Mouse (Mus musculus): ENCODE results near the gene Hoxd9. TPM values are rescaled to one million over a fixed set of nuclear protein-coding genes. Genes with fewer than 3 reads are reported as not detected.

Gene Hoxd9
- polyA plus RNA-seq, 1 experiment from 2014 or later = not detected

- WGBS = under 1% methylated on average over 40 of the region's 40 CpGs
- peak; percentile 84 for DNase-seq
- peaks cover 99% of the 10 kb centered on the region for H3K27me3 ChIP-seq (ENCODE audit: control insufficient read depth, insufficient read depth, low read length)
- H3K27ac ChIP-seq (replicated peaks; ENCODE audit: low read depth, low read length) = no peak overlapping the region
- peak overlapping the region; percentile 20 for H3K4me3 ChIP-seq (replicated peaks; ENCODE audit: low read depth, low read length)
- no peak for ATAC-seq (ENCODE audit: low FRiP score, low TSS enrichment)
- H3K4me2 ChIP-seq (ENCODE audit: low read length) = peak overlapping the region; percentile 46
- H3K9me3 ChIP-seq (ENCODE audit: control insufficient read depth, low read length) = no peaks in the 10 kb centered on the region
- H3K36me3 ChIP-seq (ENCODE audit: control insufficient read depth, insufficient read depth, low read length) = no peaks in the 10 kb centered on the region
- no peaks in the 10 kb centered on the region for H3K4me1 ChIP-seq (ENCODE audit: control insufficient read depth, insufficient read depth, low read length)
- no peak overlapping the region for H3K9ac ChIP-seq (replicated peaks; ENCODE audit: low read length)
These were observed 24.8 kb upstream of the Hoxd9 start for GRCm38 (mm10) chr2:74672481-74673362.

GRCm38 (mm10) chr2:74673835-74674425 lies 23.6 kb upstream of the Hoxd9 start:
- ATAC-seq (ENCODE audit: low FRiP score, low TSS enrichment) (no peak), DNase-seq (no peak)
- H3K27ac ChIP-seq (replicated peaks; ENCODE audit: low read depth, low read length) = no peak overlapping the region
- H3K4me2 ChIP-seq (ENCODE audit: low read length) = no peak overlapping the region
- H3K4me1 ChIP-seq (ENCODE audit: control insufficient read depth, insufficient read depth, low read length) = no peaks in the 10 kb centered on the region
- H3K36me3 ChIP-seq (ENCODE audit: control insufficient read depth, insufficient read depth, low read length) = no peaks in the 10 kb centered on the region
- H3K9ac ChIP-seq (replicated peaks; ENCODE audit: low read length) = no peak overlapping the region
- WGBS = 1% methylated on average over 24 of the region's 24 CpGs
- peaks cover 100% of the 10 kb centered on the region for H3K27me3 ChIP-seq (ENCODE audit: control insufficient read depth, insufficient read depth, low read length)
- H3K9me3 ChIP-seq (ENCODE audit: control insufficient read depth, low read length) = no peaks in the 10 kb centered on the region
- no peak overlapping the region for H3K4me3 ChIP-seq (replicated peaks; ENCODE audit: low read depth, low read length)

- Histone ChIP-seq H3K36me3 (ENCODE audit: control insufficient read depth, insufficient read depth, low read length) (no peaks in the 10 kb centered on the region), H3K4me1 (ENCODE audit: control insufficient read depth, insufficient read depth, low read length) (no peaks in the 10 kb centered on the region), H3K9me3 (ENCODE audit: control insufficient read depth, low read length) (no peaks in the 10 kb centered on the region), H3K4me3 (replicated peaks; ENCODE audit: low read depth, low read length) (no peak within 1 kb of the TSS), H3K4me2 (ENCODE audit: low read length) (no peak within 1 kb of the TSS), H3K27ac (replicated peaks; ENCODE audit: low read depth, low read length) (no peak within 1 kb of the TSS), H3K27me3 (ENCODE audit: control insufficient read depth, insufficient read depth, low read length) (peaks cover 100% of the 10 kb centered on the region), H3K9ac (replicated peaks; ENCODE audit: low read length) (no peak within 1 kb of the TSS)
- DNase-seq = no peak
- no peak for ATAC-seq (ENCODE audit: low FRiP score, low TSS enrichment)
- WGBS = 2% methylated on average over 47 of the region's 47 CpGs
These were observed 22.5 kb upstream of the Hoxd9 start, which contains the start of gene Hoxd12 for GRCm38 (mm10) chr2:74674881-74675665. Gene Hoxd12 (plus strand): TSS chr2:74675013.

GRCm38 (mm10) chr2:74675666-74676282 lies 21.8 kb upstream of the Hoxd9 start:
- H3K27ac ChIP-seq (replicated peaks; ENCODE audit: low read depth, low read length) = no peak overlapping the region
- no peak overlapping the region for H3K4me3 ChIP-seq (replicated peaks; ENCODE audit: low read depth, low read length)
- no peak overlapping the region for H3K9ac ChIP-seq (replicated peaks; ENCODE audit: low read length)
- WGBS = 4% methylated on average over 24 of the region's 24 CpGs
- H3K9me3 ChIP-seq (ENCODE audit: control insufficient read depth, low read length) = no peaks in the 10 kb centered on the region
- no peak for DNase-seq
- H3K36me3 ChIP-seq (ENCODE audit: control insufficient read depth, insufficient read depth, low read length) = no peaks in the 10 kb centered on the region
- no peaks in the 10 kb centered on the region for H3K4me1 ChIP-seq (ENCODE audit: control insufficient read depth, insufficient read depth, low read length)
- H3K4me2 ChIP-seq (ENCODE audit: low read length) = no peak overlapping the region
- no peak for ATAC-seq (ENCODE audit: low FRiP score, low TSS enrichment)
- peaks cover 99% of the 10 kb centered on the region for H3K27me3 ChIP-seq (ENCODE audit: control insufficient read depth, insufficient read depth, low read length)

- DNase-seq = no peak
- no peak overlapping the region for H3K4me2 ChIP-seq (ENCODE audit: low read length)
- H3K27me3 ChIP-seq (ENCODE audit: control insufficient read depth, insufficient read depth, low read length) = peaks cover 99% of the 10 kb centered on the region
- H3K9ac ChIP-seq (replicated peaks; ENCODE audit: low read length) = no peak overlapping the region
- H3K9me3 ChIP-seq (ENCODE audit: control insufficient read depth, low read length) = no peaks in the 10 kb centered on the region
- H3K36me3 ChIP-seq (ENCODE audit: control insufficient read depth, insufficient read depth, low read length) = no peaks in the 10 kb centered on the region
- H3K4me1 ChIP-seq (ENCODE audit: control insufficient read depth, insufficient read depth, low read length) = no peaks in the 10 kb centered on the region
- WGBS = 3% methylated on average over 9 of the region's 9 CpGs
- no peak overlapping the region for H3K4me3 ChIP-seq (replicated peaks; ENCODE audit: low read depth, low read length)
- no peak overlapping the region for H3K27ac ChIP-seq (replicated peaks; ENCODE audit: low read depth, low read length)
- ATAC-seq (ENCODE audit: low FRiP score, low TSS enrichment) = no peak
These were observed 21.0 kb upstream of the Hoxd9 start for GRCm38 (mm10) chr2:74676376-74677052.

- Histone ChIP-seq H3K36me3 (ENCODE audit: control insufficient read depth, insufficient read depth, low read length) (no peaks in the 10 kb centered on the region), H3K27ac (replicated peaks; ENCODE audit: low read depth, low read length) (no peak overlapping the region), H3K9me3 (ENCODE audit: control insufficient read depth, low read length) (no peaks in the 10 kb centered on the region), H3K4me2 (ENCODE audit: low read length) (no peak overlapping the region), H3K9ac (replicated peaks; ENCODE audit: low read length) (no peak overlapping the region), H3K4me1 (ENCODE audit: control insufficient read depth, insufficient read depth, low read length) (no peaks in the 10 kb centered on the region), H3K27me3 (ENCODE audit: control insufficient read depth, insufficient read depth, low read length) (peaks cover 99% of the 10 kb centered on the region), H3K4me3 (replicated peaks; ENCODE audit: low read depth, low read length) (no peak overlapping the region)
- DNase-seq = no peak
- no peak for ATAC-seq (ENCODE audit: low FRiP score, low TSS enrichment)
- WGBS = 9% methylated on average over 2 of the region's 2 CpGs
These were observed 20.4 kb upstream of the Hoxd9 start for GRCm38 (mm10) chr2:74677106-74677505.

- 2% methylated on average over 15 of the region's 15 CpGs for WGBS
- Histone ChIP-seq H3K36me3 (ENCODE audit: control insufficient read depth, insufficient read depth, low read length) (no peaks in the 10 kb centered on the region), H3K4me3 (replicated peaks; ENCODE audit: low read depth, low read length) (no peak within 1 kb of the TSS), H3K4me1 (ENCODE audit: control insufficient read depth, insufficient read depth, low read length) (0 out of 2 replicates have a peak, but pooled peaks cover 4% of the 10 kb centered on the region), H3K9ac (replicated peaks; ENCODE audit: low read length) (no peak within 1 kb of the TSS), H3K27me3 (ENCODE audit: control insufficient read depth, insufficient read depth, low read length) (peaks cover 99% of the 10 kb centered on the region), H3K27ac (replicated peaks; ENCODE audit: low read depth, low read length) (no peak within 1 kb of the TSS), H3K9me3 (ENCODE audit: control insufficient read depth, low read length) (no peaks in the 10 kb centered on the region), H3K4me2 (ENCODE audit: low read length) (no peak within 1 kb of the TSS)
- DNase-seq (no peak), ATAC-seq (ENCODE audit: low FRiP score, low TSS enrichment) (no peak)
These were observed 18.5 kb upstream of the Hoxd9 start, which contains the start of gene Hoxd11 for GRCm38 (mm10) chr2:74678891-74679595. Gene Hoxd11 (plus strand): TSS chr2:74679557.

All from midbrain, embryonic 14.5 days (tissue).